ENCODE assay signal across 7 mouse cellular contexts in genomic region chr2:145880887-145881747, GRCm38 (mm10). TPM values are rescaled to one million over a fixed set of nuclear protein-coding genes. Genes with fewer than 3 reads are reported as not detected.
A peak's percentile ranks its signal among the peaks of the same experiment; 100 is the strongest.
DNase-seq lines count a peak whose midpoint lies in the region; ATAC-seq lines count a peak whose summit lies in the region.

No protein-coding gene starts in this region.

- WGBS in kidney, embryonic 14.5 days: 64% methylated on average over 11 of the region's 11 CpGs
- 19% methylated on average over 11 of the region's 11 CpGs for WGBS in embryonic facial prominence, embryonic 12.5 days

- no peaks in the 10 kb centered on the region for H3K9me3 ChIP-seq in kidney, embryonic 14.5 days (ENCODE audit: control insufficient read depth, low read length)
- H3K9me3 ChIP-seq in embryonic facial prominence, embryonic 12.5 days: no peaks in the 10 kb centered on the region

- no peak overlapping the region for H3K4me2 ChIP-seq in kidney, embryonic 14.5 days (replicated peaks; ENCODE audit: low read depth, low read length)
- peak overlapping the region; percentile 25 for H3K4me2 ChIP-seq in embryonic facial prominence, embryonic 12.5 days (replicated peaks)

- no peak overlapping the region for H3K4me3 ChIP-seq in kidney, embryonic 14.5 days (ENCODE audit: low read length)
- H3K4me3 ChIP-seq in brown adipose tissue, adult 24 weeks (ENCODE audit: insufficient read depth, low read depth, low read length): no peak overlapping the region
- no peak overlapping the region for H3K4me3 ChIP-seq in embryonic facial prominence, embryonic 12.5 days

- no peak overlapping the region for H3K9ac ChIP-seq in kidney, embryonic 14.5 days (ENCODE audit: low read depth, low read length)
- H3K9ac ChIP-seq in embryonic facial prominence, embryonic 12.5 days: no peak overlapping the region

- peaks cover 51% of the 10 kb centered on the region for H3K36me3 ChIP-seq in kidney, embryonic 14.5 days (ENCODE audit: control insufficient read depth, insufficient read depth, low read length)
- H3K36me3 ChIP-seq in embryonic facial prominence, embryonic 12.5 days: peaks cover 52% of the 10 kb centered on the region

- H3K27ac ChIP-seq in kidney, embryonic 14.5 days (ENCODE audit: low read depth, low read length): 0 out of 2 replicates have a peak overlapping the region, but pooled peaks have one; percentile 37
- peak overlapping the region; percentile 64 for H3K27ac ChIP-seq in brown adipose tissue, adult 24 weeks (replicated peaks; ENCODE audit: low read depth, low read length)
- peak overlapping the region; percentile 98 for H3K27ac ChIP-seq in embryonic facial prominence, embryonic 12.5 days

- H3K27me3 ChIP-seq in kidney, embryonic 14.5 days (ENCODE audit: control insufficient read depth, insufficient read depth, low read length): no peaks in the 10 kb centered on the region
- no peaks in the 10 kb centered on the region for H3K27me3 ChIP-seq in embryonic facial prominence, embryonic 12.5 days

- DNase-seq in kidney, adult 8-10 months: no peak
- peak; percentile 36 for DNase-seq in lung, postnatal 10 days
- no peak for DNase-seq in frontal cortex, postnatal 10 days (ENCODE audit: low spot score in 2 of 2)
- DNase-seq in retina, postnatal 1 day: no peak

- no peak for ATAC-seq in kidney, embryonic 14.5 days (ENCODE audit: low FRiP score, low TSS enrichment)
- ATAC-seq in embryonic facial prominence, embryonic 12.5 days (ENCODE audit: insufficient number of reproducible peaks, insufficient read depth, low FRiP score, low TSS enrichment): peak; percentile 80

- H3K4me1 ChIP-seq in kidney, embryonic 14.5 days (ENCODE audit: control insufficient read depth, insufficient read depth, low read length): peaks cover 18% of the 10 kb centered on the region
- peaks cover 38% of the 10 kb centered on the region for H3K4me1 ChIP-seq in brown adipose tissue, adult 24 weeks (ENCODE audit: control insufficient read depth, insufficient read depth, insufficient read length, low read length)
- H3K4me1 ChIP-seq in embryonic facial prominence, embryonic 12.5 days: peaks cover 49% of the 10 kb centered on the region

RNA-seq across cellular contexts. Expression of gene Naa20, which starts 20.8 kb away (rescaled TPM):
- 205 and 206 TPM in 2 replicates for polyA plus RNA-seq in kidney, embryonic 14.5 days (2014; fragmentation: Nextera tagmentation; extraction: Ambion mirVana)
- polyA plus RNA-seq in brown adipose tissue, adult 24 weeks (2012; ENCODE audit: insufficient read depth, insufficient read length, missing spikeins): 112 and 157 TPM in 2 replicates
- polyA plus RNA-seq in embryonic facial prominence, embryonic 12.5 days (2016; fragmentation: Nextera tagmentation; extraction: Ambion mirVana): 152 and 156 TPM in 2 replicates

RNA-seq across cellular contexts. Expression of gene Cfap61, which starts 53.5 kb away (rescaled TPM):
- 0.49 and 0.73 TPM in 2 replicates for polyA plus RNA-seq in kidney, embryonic 14.5 days (2014; fragmentation: Nextera tagmentation; extraction: Ambion mirVana)
- not detected in 2 replicates for polyA plus RNA-seq in brown adipose tissue, adult 24 weeks (2012; ENCODE audit: insufficient read depth, insufficient read length, missing spikeins)
- polyA plus RNA-seq in embryonic facial prominence, embryonic 12.5 days (2016; fragmentation: Nextera tagmentation; extraction: Ambion mirVana): 0.69 and 0.88 TPM in 2 replicates

RNA-seq across cellular contexts. Expression of gene Crnkl1, which starts 53.7 kb away (rescaled TPM):
- polyA plus RNA-seq in kidney, embryonic 14.5 days (2014; fragmentation: Nextera tagmentation; extraction: Ambion mirVana): 28.7 and 31.9 TPM in 2 replicates
- polyA plus RNA-seq in brown adipose tissue, adult 24 weeks (2012; ENCODE audit: insufficient read depth, insufficient read length, missing spikeins): 11.1 and 13.2 TPM in 2 replicates
- 35.4 and 41.1 TPM in 2 replicates for polyA plus RNA-seq in embryonic facial prominence, embryonic 12.5 days (2016; fragmentation: Nextera tagmentation; extraction: Ambion mirVana)

Comparison
In these comparisons a context has a peak if more than half of its experiments do, and no peak if none do; other contexts are left out.
1. H3K27ac ChIP-seq: peak in every context shown above with its lines; median percentile 98 in embryonic facial prominence, embryonic 12.5 days; 64 in brown adipose tissue, adult 24 weeks; 37 in kidney, embryonic 14.5 days.